ENCODE assay signal across 8 mouse cellular contexts in genomic region chr11:120547469-120547868, GRCm38 (mm10). TPM values are rescaled to one million over a fixed set of nuclear protein-coding genes. Genes with fewer than 3 reads are reported as not detected.
DNase-seq lines count a peak whose midpoint lies in the region; ATAC-seq and TF ChIP-seq lines count a peak whose summit lies in the region.
"Had no signal": no experiment of that assay in that cellular context is flagged by ENCODE, and none has a peak within 500 bp of the region (broad histone marks: within the 10 kb centered on the region; RNA-seq: fewer than 3 reads in every experiment).

No protein-coding gene starts in this region.

- in situ Hi-C loops in CH12.LX (cut with MboI; ENCODE audit: low pct_ligation_motif_present, low pct_unique_long_range_greater_than_20kb, low sequenced_read_pairs) = no loop called here

- 0 out of 2 replicates have a peak overlapping the region, but pooled peaks have one; percentile 86 for H3K4me2 ChIP-seq in kidney, embryonic 15.5 days
- H3K4me2 ChIP-seq in CH12.LX (ENCODE audit: insufficient read depth, low read depth, poor library complexity, severe bottlenecking) = no peak overlapping the region
- H3K4me2 ChIP-seq in limb, embryonic 14.5 days (replicated peaks; ENCODE audit: low read depth, low read length, severe bottlenecking) = no peak overlapping the region

- H3K9ac ChIP-seq in kidney, embryonic 15.5 days = no peak overlapping the region
- H3K9ac ChIP-seq in CH12.LX (ENCODE audit: insufficient read depth, low read depth) = no peak overlapping the region
- 0 out of 2 replicates have a peak overlapping the region, but pooled peaks have one; percentile 98 for H3K9ac ChIP-seq in limb, embryonic 14.5 days (ENCODE audit: low read depth, low read length, severe bottlenecking)

- H3K27me3 ChIP-seq in kidney, embryonic 15.5 days = no peaks in the 10 kb centered on the region
- no peaks in the 10 kb centered on the region for H3K27me3 ChIP-seq in CH12.LX (replicated peaks)
- H3K27me3 ChIP-seq in limb, embryonic 14.5 days (ENCODE audit: control insufficient read depth, insufficient read depth, low read length) = no peaks in the 10 kb centered on the region

- no peak for TF ChIP-seq RAD21 in CH12.LX (IDR thresholded peaks at IDR 0.05; ENCODE audit: low read depth, low read length)

- peaks cover 42% of the 10 kb centered on the region for H3K4me1 ChIP-seq in kidney, embryonic 15.5 days
- peaks cover 11 to 28% of the 10 kb centered on the region in 2 experiments for H3K4me1 ChIP-seq in CH12.LX (ENCODE audit: control insufficient read depth in 1 of 2, insufficient read depth in 2 of 2)
- peaks cover 12% of the 10 kb centered on the region for H3K4me1 ChIP-seq in limb, embryonic 14.5 days (ENCODE audit: control insufficient read depth, insufficient read depth, low read length)

- DNase-seq in kidney, postnatal 25 days = no peak
- DNase-seq in 416B (ENCODE audit: low read depth) (peak; percentile 70), CH12.LX (ENCODE audit: extremely low read depth) (peak; percentile 43)
- DNase-seq in limb, embryonic 14.5 days (ENCODE audit: low spot score) = no peak
- no peak for DNase-seq in adrenal gland, postnatal 36 days
- DNase-seq: adrenal gland, adult 2 months had no signal

- H3K4me3 ChIP-seq in kidney, embryonic 15.5 days (replicated peaks) = peak overlapping the region; percentile 4; the same call in 1 of the 2 replicates
- no peak overlapping the region for H3K4me3 ChIP-seq in CH12.LX (replicated peaks in 1 of 3; ENCODE audit: low read depth in 2 of 3, low read length in 2 of 3, poor library complexity in 1 of 3)
- H3K4me3 ChIP-seq in limb, embryonic 14.5 days (replicated peaks; ENCODE audit: low read length) = no peak overlapping the region

- H3K79me2 ChIP-seq in CH12.LX (replicated peaks; ENCODE audit: control insufficient read depth, extremely low read depth, insufficient read depth, poor library complexity, severe bottlenecking) = no peaks in the 10 kb centered on the region

- no peak for TF ChIP-seq EP300 in CH12.LX (IDR thresholded peaks at IDR 0.05; ENCODE audit: low read length)

- 58% methylated on average over 2 of the region's 2 CpGs for WGBS in kidney, embryonic 15.5 days
- 61% methylated on average over 2 of the region's 2 CpGs for WGBS in limb, embryonic 14.5 days

- H3K9me3 ChIP-seq in kidney, embryonic 15.5 days (replicated peaks) = no peaks in the 10 kb centered on the region
- H3K9me3 ChIP-seq in CH12.LX (replicated peaks; ENCODE audit: low read length) = no peaks in the 10 kb centered on the region
- no peaks in the 10 kb centered on the region for H3K9me3 ChIP-seq in limb, embryonic 14.5 days (ENCODE audit: control insufficient read depth, low read length)

- no peak for ATAC-seq in kidney, embryonic 15.5 days (replicated peaks; ENCODE audit: low FRiP score)
- no peak for ATAC-seq in limb, embryonic 14.5 days (ENCODE audit: low FRiP score, low read depth)
- ATAC-seq in megakaryocyte-erythroid progenitor cell, adult 5-6 weeks (replicated peaks; ENCODE audit: low FRiP score, low TSS enrichment, poor library complexity, severe bottlenecking) = no peak; the same call in 1 of the 2 replicates

- TF ChIP-seq CTCF in CH12.LX (conservative IDR thresholded peaks at IDR 0.05 in 1 of 2, IDR thresholded peaks at IDR 0.05 in 1 of 2; ENCODE audit: low read depth in 2 of 2, low read length in 2 of 2) = no peak

- dilution Hi-C loops in CH12.LX (cut with MboI; ENCODE audit: extremely low pct_ligation_motif_present, extremely low pct_unique_long_range_greater_than_20kb, low sequenced_read_pairs) = no loop called here

- peaks cover 36% of the 10 kb centered on the region for H3K36me3 ChIP-seq in kidney, embryonic 15.5 days
- H3K36me3 ChIP-seq in CH12.LX (replicated peaks in 1 of 2; ENCODE audit: control insufficient read depth in 1 of 2, insufficient read depth in 1 of 2, low read length in 1 of 2) = peaks cover 25 to 66% of the 10 kb centered on the region in 2 experiments
- peaks cover 28% of the 10 kb centered on the region for H3K36me3 ChIP-seq in limb, embryonic 14.5 days (ENCODE audit: control insufficient read depth, insufficient read depth, low read length)

- H3K27ac ChIP-seq in kidney, embryonic 15.5 days = no peak overlapping the region
- no peak overlapping the region for H3K27ac ChIP-seq in CH12.LX (ENCODE audit: insufficient read depth, low read depth)
- no peak overlapping the region for H3K27ac ChIP-seq in limb, embryonic 14.5 days (replicated peaks; ENCODE audit: low read depth, low read length)

- no peak for TF ChIP-seq POLR2A in CH12.LX (IDR thresholded peaks at IDR 0.05; ENCODE audit: low read depth, low read length)
- TF ChIP-seq POLR2A in limb, embryonic 14.5 days (IDR thresholded peaks at IDR 0.05; ENCODE audit: borderline replicate concordance, extremely low read depth, insufficient read depth, insufficient read length) = no peak

TF ChIP-seq in CH12.LX, 34 proteins besides CTCF, POLR2A, EP300 and RAD21:
- TF ChIP-seq SMC3 (IDR thresholded peaks at IDR 0.05; ENCODE audit: low read depth, low read length) (no peak), HCFC1 (IDR thresholded peaks at IDR 0.05; ENCODE audit: low read depth, low read length) (peak; percentile 84)
TF ChIP-seq in CH12.LX: peak in this region for 1.

RNA-seq across cellular contexts. Expression of gene Mcrip1, which starts 2.1 kb away (rescaled TPM):
- polyA plus RNA-seq in kidney, embryonic 15.5 days (2015; fragmentation: Nextera tagmentation; extraction: Ambion mirVana) = 199 and 212 TPM in 2 replicates
- total RNA-seq in CH12.LX (2012; rRNA removed) (25.8 and 39.6 TPM in 2 replicates), CH12.LX (2014; rRNA removed) (37.6 and 46.2 TPM in 2 replicates)
- polyA plus RNA-seq in CH12.LX (2012; ENCODE audit: insufficient read length, low read depth) = 60.2 and 66.5 TPM in 2 replicates
- 203 and 265 TPM in 2 replicates for polyA plus RNA-seq in limb, embryonic 14.5 days (2012; rRNA removed)
- polyA plus RNA-seq in limb, embryonic 14.5 days (2014; fragmentation: Nextera tagmentation; extraction: Ambion mirVana) = 271 and 274 TPM in 2 replicates
- 60.4 and 62.7 TPM in 2 replicates for total RNA-seq in megakaryocyte-erythroid progenitor cell, adult 5-6 weeks (2014; fragmentation: Nextera tagmentation)
- 18.5 and 18.8 TPM in 2 replicates for total RNA-seq in megakaryocyte-erythroid progenitor cell, adult 5-6 weeks (2017)
- total RNA-seq in adrenal gland, postnatal 36 days (2021) = 10 to 100 TPM; 58.0 to 73.4 TPM

RNA-seq across cellular contexts. Expression of gene Ppp1r27, which starts 3.5 kb away (rescaled TPM):
- 0.49 and 1.4 TPM in 2 replicates for polyA plus RNA-seq in kidney, embryonic 15.5 days (2015; fragmentation: Nextera tagmentation; extraction: Ambion mirVana)
- not detected in 2 replicates for total RNA-seq in CH12.LX (2012; rRNA removed)
- total RNA-seq in CH12.LX (2014; rRNA removed) = not detected in 2 replicates
- polyA plus RNA-seq in CH12.LX (2012; ENCODE audit: insufficient read length, low read depth) = not detected in 2 replicates
- 2.7 and 3.7 TPM in 2 replicates for polyA plus RNA-seq in limb, embryonic 14.5 days (2012; rRNA removed)
- 3.3 and 3.5 TPM in 2 replicates for polyA plus RNA-seq in limb, embryonic 14.5 days (2014; fragmentation: Nextera tagmentation; extraction: Ambion mirVana)
- total RNA-seq in megakaryocyte-erythroid progenitor cell, adult 5-6 weeks (2014; fragmentation: Nextera tagmentation) = not detected in 2 replicates
- total RNA-seq in megakaryocyte-erythroid progenitor cell, adult 5-6 weeks (2017) = not detected in 2 replicates
- 1 to 10 TPM in 1 of 2 experiments, under 1 TPM in 1; 0.56 to 1.3 TPM for total RNA-seq in adrenal gland, postnatal 36 days (2021)

RNA-seq across cellular contexts. Expression of gene Gcgr, which starts 17.0 kb away (rescaled TPM):
- polyA plus RNA-seq in kidney, embryonic 15.5 days (2015; fragmentation: Nextera tagmentation; extraction: Ambion mirVana) = 2.4 and 2.6 TPM in 2 replicates
- total RNA-seq in CH12.LX (2012; rRNA removed) = 0.13 TPM in 1 of 2 replicates, not detected in the other
- total RNA-seq in CH12.LX (2014; rRNA removed) = 0.09 and 0.16 TPM in 2 replicates
- 0.20 TPM in 1 of 2 replicates, not detected in the other for polyA plus RNA-seq in CH12.LX (2012; ENCODE audit: insufficient read length, low read depth)
- 11.2 and 15.0 TPM in 2 replicates for polyA plus RNA-seq in limb, embryonic 14.5 days (2012; rRNA removed)
- polyA plus RNA-seq in limb, embryonic 14.5 days (2014; fragmentation: Nextera tagmentation; extraction: Ambion mirVana) = 4.9 and 6.3 TPM in 2 replicates
- total RNA-seq in megakaryocyte-erythroid progenitor cell, adult 5-6 weeks (2014; fragmentation: Nextera tagmentation) = not detected in 2 replicates
- not detected in 2 replicates for total RNA-seq in megakaryocyte-erythroid progenitor cell, adult 5-6 weeks (2017)
- total RNA-seq in adrenal gland, postnatal 36 days (2021) = 1 to 10 TPM in 1 of 2 experiments, under 1 TPM in 1; 0.86 to 1.9 TPM

RNA-seq across cellular contexts. Expression of gene P4hb, which starts 25.6 kb away (rescaled TPM):
- polyA plus RNA-seq in kidney, embryonic 15.5 days (2015; fragmentation: Nextera tagmentation; extraction: Ambion mirVana) = 718 and 736 TPM in 2 replicates
- total RNA-seq in CH12.LX (2012; rRNA removed) = 531 and 594 TPM in 2 replicates
- total RNA-seq in CH12.LX (2014; rRNA removed) = 453 and 486 TPM in 2 replicates
- polyA plus RNA-seq in CH12.LX (2012; ENCODE audit: insufficient read length, low read depth) = 644 and 662 TPM in 2 replicates
- 569 and 645 TPM in 2 replicates for polyA plus RNA-seq in limb, embryonic 14.5 days (2012; rRNA removed)
- polyA plus RNA-seq in limb, embryonic 14.5 days (2014; fragmentation: Nextera tagmentation; extraction: Ambion mirVana) = 968 and 988 TPM in 2 replicates
- total RNA-seq in megakaryocyte-erythroid progenitor cell, adult 5-6 weeks (2014; fragmentation: Nextera tagmentation) = 236 and 270 TPM in 2 replicates
- 334 and 373 TPM in 2 replicates for total RNA-seq in megakaryocyte-erythroid progenitor cell, adult 5-6 weeks (2017)
- 100 to 1,000 TPM; 490 to 574 TPM for total RNA-seq in adrenal gland, postnatal 36 days (2021)

RNA-seq across cellular contexts. Expression of gene Arhgdia, which starts 34.0 kb away (rescaled TPM):
- polyA plus RNA-seq in kidney, embryonic 15.5 days (2015; fragmentation: Nextera tagmentation; extraction: Ambion mirVana) = 588 and 644 TPM in 2 replicates
- total RNA-seq in CH12.LX (2012; rRNA removed) (417 and 467 TPM in 2 replicates), CH12.LX (2014; rRNA removed) (126 and 172 TPM in 2 replicates)
- 957 and 958 TPM in 2 replicates for polyA plus RNA-seq in CH12.LX (2012; ENCODE audit: insufficient read length, low read depth)
- 610 and 750 TPM in 2 replicates for polyA plus RNA-seq in limb, embryonic 14.5 days (2012; rRNA removed)
- polyA plus RNA-seq in limb, embryonic 14.5 days (2014; fragmentation: Nextera tagmentation; extraction: Ambion mirVana) = 566 and 572 TPM in 2 replicates
- total RNA-seq in megakaryocyte-erythroid progenitor cell, adult 5-6 weeks (2014; fragmentation: Nextera tagmentation) = 248 and 334 TPM in 2 replicates
- 96.3 and 154 TPM in 2 replicates for total RNA-seq in megakaryocyte-erythroid progenitor cell, adult 5-6 weeks (2017)
- 100 to 1,000 TPM; 348 to 361 TPM for total RNA-seq in adrenal gland, postnatal 36 days (2021)

Comparison
In these comparisons a context has a peak if more than half of its experiments do, and no peak if none do; other contexts are left out.
1. DNase-seq: peak in 416B (single experiment) and CH12.LX (single experiment); none in kidney, postnatal 25 days (0 of 2), limb, embryonic 14.5 days (single experiment) and adrenal gland, postnatal 36 days (0 of 2).